Mouse (Mus musculus) adrenal gland (tissue): Measurements from ENCODE around the gene P3h2.

Experiments
- intact Hi-C: fragments of 180-260 bp; cut with DNase I; formaldehyde crosslinking; loops from one replicate; pipeline ENCODE4 v1.15.1; 2025
- long read RNA-seq, 2 experiments: library from polyadenylated mRNA; unstranded; transcript quantifications; one replicate each; pipeline ENCODE4 v2.0.0; 2020; ENCODE audit warnings: borderline replicate concordance in 1 of 2; ENCODE audit not compliant: insufficient replicate concordance in 1 of 2

Gene P3h2
- long read RNA-seq, experiment 1, partial matches to known transcripts = 0 of 2 reads
- long read RNA-seq, experiment 1, other reads (novel, unspliced or antisense) = 1 of 2 reads
- long read RNA-seq, experiment 2, partial matches to known transcripts = 0 of 5 reads
- long read RNA-seq, experiment 2, other reads (novel, unspliced or antisense) = 1 of 5 reads

GRCm38 (mm10) chr16:26105115-26105974 lies at the start of gene P3h2:
TSS of gene P3h2 (minus strand) at chr16:26105784.
- intact Hi-C loops = loop anchor here (5.0 kb wide), 1 partner anchor 83 kb away; no protein-coding TSS in a partner anchor

- intact Hi-C loops = no loop called here
These were observed 46.7 kb upstream of the P3h2 start for GRCm38 (mm10) chr16:26152258-26152657.

- intact Hi-C loops = no loop called here
These were observed 45.4 kb upstream of the P3h2 start for GRCm38 (mm10) chr16:26150943-26151342.

GRCm38 (mm10) chr16:26146853-26147252 lies 41.3 kb upstream of the P3h2 start:
- intact Hi-C loops = no loop called here

- intact Hi-C loops = no loop called here
These were observed 25.5 kb upstream of the P3h2 start for GRCm38 (mm10) chr16:26131126-26131525.

GRCm38 (mm10) chr16:26106618-26107017 lies 1.0 kb upstream of the P3h2 start:
- intact Hi-C loops = loop anchor here (5.0 kb wide), 1 partner anchor 84 kb away; no protein-coding TSS in a partner anchor

- intact Hi-C loops = loop anchor here (5.0 kb wide), 1 partner anchor 84 kb away; no protein-coding TSS in a partner anchor
These were observed 545 bp upstream of the P3h2 start for GRCm38 (mm10) chr16:26106041-26106617.

- intact Hi-C loops = no loop called here
These were observed 1.3 kb downstream of the P3h2 start for GRCm38 (mm10) chr16:26104274-26104673.

GRCm38 (mm10) chr16:26102856-26103255 lies 2.7 kb downstream of the P3h2 start:
- intact Hi-C loops = no loop called here

- intact Hi-C loops = no loop called here
These were observed 5.4 kb downstream of the P3h2 start for GRCm38 (mm10) chr16:26100167-26100566.

- intact Hi-C loops = no loop called here
These were observed 9.8 kb downstream of the P3h2 start for GRCm38 (mm10) chr16:26095696-26096284.

GRCm38 (mm10) chr16:26093888-26094287 lies 11.7 kb downstream of the P3h2 start:
- intact Hi-C loops = no loop called here

GRCm38 (mm10) chr16:26088976-26089375 lies 16.6 kb downstream of the P3h2 start:
- intact Hi-C loops = no loop called here

GRCm38 (mm10) chr16:26088240-26088639 lies 17.3 kb downstream of the P3h2 start:
- intact Hi-C loops = no loop called here

- intact Hi-C loops = no loop called here
These were observed 18.6 kb downstream of the P3h2 start for GRCm38 (mm10) chr16:26086955-26087354.

GRCm38 (mm10) chr16:26085160-26085559 lies 20.4 kb downstream of the P3h2 start:
- intact Hi-C loops = no loop called here

GRCm38 (mm10) chr16:26082831-26083230 lies 22.8 kb downstream of the P3h2 start:
- intact Hi-C loops = no loop called here

GRCm38 (mm10) chr16:26082391-26082790 lies 23.2 kb downstream of the P3h2 start:
- intact Hi-C loops = no loop called here

- intact Hi-C loops = no loop called here
These were observed 26.6 kb downstream of the P3h2 start for GRCm38 (mm10) chr16:26078923-26079351.

GRCm38 (mm10) chr16:26078100-26078422 lies 27.5 kb downstream of the P3h2 start:
- intact Hi-C loops = no loop called here

- intact Hi-C loops = no loop called here
These were observed 28.1 kb downstream of the P3h2 start for GRCm38 (mm10) chr16:26077246-26078099.
